Mouse (Mus musculus): ENCODE data around the gene Sema3e. TPM values are rescaled to one million over a fixed set of nuclear protein-coding genes. Genes with fewer than 3 reads are reported as not detected.

Sema3e gene
- polyA plus RNA-seq, 1 experiment from 2014 or later = 2.6 TPM

DNA sequence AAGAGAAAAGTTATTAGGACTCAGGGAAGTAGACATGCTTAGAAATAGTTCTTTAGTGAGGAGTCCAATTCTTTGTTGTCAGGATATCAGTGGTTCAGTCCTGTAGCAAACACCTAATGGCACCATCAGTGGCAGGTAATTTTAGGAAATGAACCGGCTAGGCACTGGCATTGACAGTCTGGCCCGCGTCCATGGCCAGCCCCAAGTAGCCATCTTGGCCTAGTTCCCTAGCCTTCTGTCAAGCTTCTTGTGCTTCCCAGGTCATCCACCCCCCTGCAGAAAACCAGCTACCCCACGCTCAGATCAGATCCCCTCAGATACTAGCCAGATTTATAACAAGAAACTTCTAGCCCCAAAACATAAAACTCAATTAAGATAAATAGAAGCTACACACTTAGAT lies 235.1 kb downstream of the Sema3e start:
- no peaks in the 10 kb centered on the region for H3K36me3 ChIP-seq (ENCODE audit: control insufficient read depth, insufficient read depth, low read length)
- ATAC-seq (ENCODE audit: insufficient read depth, low FRiP score, low TSS enrichment) = no peak
- H3K9ac ChIP-seq (ENCODE audit: low read length) = no peak overlapping the region
- no peak overlapping the region for H3K4me2 ChIP-seq (ENCODE audit: low read depth)
- H3K9me3 ChIP-seq (ENCODE audit: control insufficient read depth, low read length) = no peaks in the 10 kb centered on the region
- no peak overlapping the region for H3K4me3 ChIP-seq (ENCODE audit: low read depth, low read length)
- H3K4me1 ChIP-seq (ENCODE audit: control insufficient read depth, insufficient read depth, low read length) = no peaks in the 10 kb centered on the region
- H3K27ac ChIP-seq (ENCODE audit: low read depth, low read length) = no peak overlapping the region
- no peak for DNase-seq (ENCODE audit: low spot score)
- 95% methylated on average over 4 of the region's 4 CpGs for WGBS
- no peaks in the 10 kb centered on the region for H3K27me3 ChIP-seq (ENCODE audit: control insufficient read depth, insufficient read depth, low read length)

- Histone ChIP-seq H3K4me3 (ENCODE audit: low read depth, low read length) (no peak overlapping the region), H3K4me1 (ENCODE audit: control insufficient read depth, insufficient read depth, low read length) (no peaks in the 10 kb centered on the region), H3K9ac (ENCODE audit: low read length) (no peak overlapping the region), H3K9me3 (ENCODE audit: control insufficient read depth, low read length) (no peaks in the 10 kb centered on the region), H3K36me3 (ENCODE audit: control insufficient read depth, insufficient read depth, low read length) (no peaks in the 10 kb centered on the region), H3K27ac (ENCODE audit: low read depth, low read length) (no peak overlapping the region), H3K27me3 (ENCODE audit: control insufficient read depth, insufficient read depth, low read length) (no peaks in the 10 kb centered on the region), H3K4me2 (ENCODE audit: low read depth) (no peak overlapping the region)
- DNase-seq (ENCODE audit: low spot score) (no peak), ATAC-seq (ENCODE audit: insufficient read depth, low FRiP score, low TSS enrichment) (no peak)
- WGBS = 84% methylated on average over 2 of the region's 2 CpGs
Observed at GRCm38 (mm10) chr5:14267400-14267799, 242.3 kb downstream of the Sema3e start.

Other genes starting within 250 kb of the Sema3e start
- not detected in 2 replicates for gene Speer3, start 233.7 kb upstream of the Sema3e start, polyA plus RNA-seq (2014; fragmentation: Nextera tagmentation; extraction: Ambion mirVana)